Mouse (Mus musculus) right cerebral cortex, postnatal 25 days (tissue): ENCODE data around the gene Zfp207.
"Not testable (repeated sequence)": the region's sequence is repeated elsewhere in the genome, so short reads cannot be mapped to it uniquely, and the experiment has no call there.

Experiments
- DNase-seq: peaks from one replicate; pipeline ENCODE4 v3.0.0; 2022

Gene Zfp207

DNA sequence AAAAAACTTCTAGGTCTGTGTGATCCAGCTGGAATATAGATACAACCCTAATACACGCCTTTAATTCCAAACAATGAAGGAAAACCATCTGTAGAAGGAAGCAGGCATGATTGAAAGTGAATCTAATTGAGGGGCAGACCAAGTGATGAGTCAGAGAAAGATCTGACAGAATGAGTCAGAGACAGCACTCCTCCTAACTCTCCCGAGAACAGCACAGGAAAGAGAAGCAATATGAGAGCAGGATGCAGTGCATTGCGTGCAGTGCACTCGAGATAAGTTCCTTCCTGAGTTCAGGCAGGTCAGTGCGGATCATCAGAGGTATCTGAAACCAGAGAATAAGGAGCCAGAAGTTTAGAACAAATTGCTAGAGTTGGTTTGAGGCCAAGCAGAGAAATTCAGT lies 34.0 kb downstream of the Zfp207 start:
- DNase-seq, result no peak

DNA sequence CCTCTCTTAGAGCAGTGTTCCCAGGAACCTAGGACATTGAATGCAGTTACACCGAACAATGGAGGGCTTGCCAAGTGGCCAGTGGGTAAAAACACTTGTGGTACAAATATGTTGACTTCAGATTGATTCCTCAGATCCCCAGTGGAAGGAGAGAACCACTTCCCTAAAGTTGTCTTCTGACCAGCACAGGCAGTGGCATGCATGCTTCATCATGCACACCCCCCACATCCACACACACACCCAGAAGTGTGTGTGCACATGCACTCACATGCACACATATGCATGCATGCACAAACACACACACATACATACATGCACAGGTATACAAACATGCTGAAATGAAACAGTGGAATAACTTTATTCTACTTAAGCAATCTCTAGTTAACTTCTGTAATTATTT lies 36.7 kb downstream of the Zfp207 start:
- no peak for DNase-seq

DNA sequence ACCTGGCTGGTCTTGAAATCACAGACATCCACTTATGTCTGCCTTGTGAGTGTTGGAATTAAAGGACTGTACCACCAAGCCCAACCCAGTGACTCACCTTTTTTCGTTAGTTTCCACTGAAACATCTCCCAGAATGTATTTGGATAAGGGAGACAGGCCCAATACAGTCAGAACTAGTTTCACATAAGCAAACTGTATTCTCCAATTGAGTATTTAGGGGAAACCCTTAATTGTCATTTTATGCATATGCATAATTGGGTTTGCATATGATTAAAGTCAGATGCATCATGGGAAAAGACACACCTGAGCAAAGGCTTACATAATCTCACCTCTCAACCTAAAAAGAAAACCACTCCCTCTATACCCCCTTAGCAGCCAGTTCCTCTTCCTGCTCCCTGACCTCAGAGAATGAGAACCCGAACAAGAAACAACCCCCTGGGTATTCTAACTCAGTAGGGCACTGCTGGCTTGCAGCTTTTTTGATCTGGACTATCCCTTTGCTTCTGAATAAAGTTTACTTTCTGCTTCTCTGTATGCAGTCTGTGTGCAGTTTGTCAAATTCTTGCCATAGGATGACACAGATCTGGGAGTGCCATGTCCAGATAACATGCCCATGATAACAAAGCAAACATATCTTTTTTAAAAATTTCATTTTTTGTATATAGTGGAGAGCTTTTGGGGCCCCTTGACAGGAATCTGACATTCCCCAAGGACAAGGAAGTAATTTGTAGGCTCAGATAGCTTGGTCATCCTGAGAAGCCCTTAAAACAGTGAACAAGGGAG lies 37.3 kb downstream of the Zfp207 start:
- DNase-seq, result no peak

DNA sequence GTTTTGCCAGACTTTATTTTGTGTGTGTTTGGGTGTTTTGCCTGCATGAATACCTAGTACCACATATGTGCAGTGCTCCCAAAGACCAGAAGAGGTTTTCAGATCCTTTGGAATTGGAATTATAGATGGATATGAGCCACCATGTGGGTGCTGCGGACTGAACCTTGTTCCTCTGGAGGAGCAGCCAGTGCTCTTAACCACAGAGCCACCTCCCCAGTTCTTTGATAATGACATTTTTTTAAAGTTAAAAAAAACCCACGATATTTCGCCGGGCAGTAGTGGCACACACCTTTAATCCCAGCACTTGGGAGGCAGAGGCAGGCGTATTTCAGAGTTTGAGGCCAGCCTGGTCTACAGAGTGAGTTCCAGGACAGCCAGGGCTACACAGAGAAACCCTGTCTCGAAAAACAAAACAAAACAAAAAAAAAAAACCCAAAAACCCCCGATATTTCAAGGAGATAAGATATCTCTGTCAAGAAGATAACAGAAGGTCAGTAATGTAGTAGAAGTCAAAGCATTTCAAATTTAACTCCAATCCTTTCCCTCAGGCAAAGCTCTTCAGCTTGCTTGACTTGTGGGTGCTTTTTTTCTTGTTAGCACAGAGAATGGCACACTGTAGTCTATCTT lies 38.5 kb downstream of the Zfp207 start:
- no peak for DNase-seq

DNA sequence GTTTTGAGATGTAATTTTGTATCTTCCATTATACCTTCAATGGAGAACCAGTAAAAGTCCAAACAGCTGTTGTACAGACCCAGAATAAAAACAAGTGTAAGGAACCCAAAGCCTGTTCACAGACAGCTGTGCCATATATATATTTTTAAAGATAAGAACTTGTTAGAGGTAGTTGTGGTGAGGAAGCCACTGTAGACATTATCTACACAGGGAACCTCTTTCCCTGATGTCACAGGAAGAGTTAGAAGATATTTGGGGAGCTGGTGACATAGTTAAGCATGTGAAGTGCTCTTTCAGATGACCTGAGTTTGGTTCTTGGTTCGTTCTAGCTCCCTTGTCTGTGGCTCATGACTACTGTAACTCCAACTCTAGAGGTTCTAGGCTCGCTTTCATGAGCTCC lies 41.6 kb downstream of the Zfp207 start:
- DNase-seq, result no peak

DNA sequence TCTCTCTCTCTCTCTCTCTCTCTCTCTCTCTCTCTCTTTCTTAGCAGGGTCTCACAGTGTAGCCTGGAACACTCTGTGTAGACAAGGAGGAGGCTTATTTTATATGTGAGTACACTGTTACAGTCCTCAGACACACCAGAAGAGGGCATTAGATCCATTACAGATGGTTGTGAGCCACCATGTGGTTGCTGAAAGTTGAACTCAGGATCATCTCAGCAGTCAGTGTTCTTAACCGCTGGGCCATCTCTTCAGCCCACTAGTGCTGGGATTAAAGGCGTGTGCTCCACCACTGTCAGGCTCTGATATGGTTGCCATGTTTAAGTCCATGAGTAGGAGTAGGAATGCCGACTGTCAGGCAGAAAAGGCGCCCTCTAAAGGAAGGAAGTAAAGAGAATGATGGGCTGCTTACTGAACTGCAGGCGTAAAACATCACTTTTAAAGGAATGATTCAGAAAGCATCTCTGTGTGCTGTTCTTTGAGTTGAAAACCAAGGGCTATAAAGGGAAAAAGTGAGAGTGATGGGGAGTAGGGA lies 42.2 kb downstream of the Zfp207 start:
- no peak for DNase-seq

DNA sequence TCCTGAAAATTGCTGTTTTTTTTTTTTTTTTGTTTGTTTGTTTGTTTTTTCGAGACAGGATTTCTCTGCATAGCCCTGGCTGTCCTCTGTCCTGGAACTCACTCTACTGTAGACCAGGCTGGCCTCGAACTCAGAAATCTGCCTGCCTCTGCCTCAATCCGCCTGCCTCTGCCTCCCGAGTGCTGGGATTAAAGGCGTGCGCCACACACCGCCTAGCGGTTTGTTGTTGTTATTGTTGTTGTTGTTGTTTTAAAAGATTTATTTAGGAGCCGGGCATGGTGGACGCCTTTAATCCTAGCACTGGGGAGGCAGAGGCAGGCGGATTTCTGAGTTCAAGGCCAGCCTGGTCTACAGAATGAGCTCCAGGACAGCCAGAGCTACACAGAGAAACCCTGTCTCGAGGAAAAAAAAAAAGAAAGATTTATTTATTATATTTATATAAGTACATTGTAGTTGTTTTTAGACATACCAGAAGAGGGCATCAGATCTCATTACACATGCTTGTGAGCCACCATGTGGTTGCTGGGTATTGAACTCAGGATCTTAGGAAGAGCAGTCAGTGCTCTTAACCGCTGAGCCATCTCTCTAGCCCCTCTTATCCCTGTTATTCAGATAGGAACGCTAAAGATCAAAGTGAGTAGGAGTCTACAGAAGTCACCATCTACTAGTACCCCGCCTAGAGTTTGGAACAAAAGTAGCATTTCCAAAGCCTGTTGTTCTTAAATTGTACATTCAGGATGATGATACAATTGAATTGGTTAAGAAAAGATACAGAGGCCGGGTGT lies 43.1 kb downstream of the Zfp207 start:
- DNase-seq, result not testable (repeated sequence)

DNA sequence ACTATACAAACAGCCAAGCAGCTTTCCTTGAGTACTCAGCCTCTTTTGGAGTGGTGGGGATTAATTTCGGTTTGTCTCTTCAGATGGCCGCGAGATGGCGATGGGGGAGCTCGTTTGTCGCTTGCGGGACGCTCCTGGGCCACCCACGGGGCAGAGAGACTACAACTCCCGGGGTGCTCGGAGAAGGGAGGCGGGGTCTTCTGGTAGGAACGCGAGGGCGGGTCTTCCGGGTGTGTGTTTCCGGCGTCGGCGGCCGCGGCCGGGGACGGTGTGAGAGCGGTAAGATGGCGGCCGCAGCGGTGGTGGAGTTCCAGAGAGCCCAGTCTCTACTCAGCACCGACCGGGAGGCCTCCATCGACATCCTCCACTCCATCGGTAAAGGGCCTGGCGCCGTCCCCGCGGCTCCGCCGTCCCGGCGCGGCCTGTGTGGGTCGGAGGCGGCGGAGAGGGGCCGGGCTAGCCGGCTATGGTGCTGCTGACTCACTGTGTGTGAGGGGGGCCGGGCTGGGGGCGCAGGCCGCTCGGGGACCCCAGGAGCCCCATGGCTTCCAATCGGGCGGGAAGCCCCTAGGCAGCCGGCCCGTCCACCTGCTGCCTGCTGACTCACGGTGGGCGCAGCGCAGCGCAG lies 45.4 kb downstream of the Zfp207 start, which contains the start of gene Psmd11:
Gene Psmd11, plus strand, starts transcription at position 235 of the 628 bp plus-strand sequence.
- DNase-seq, result peak; percentile 96

DNA sequence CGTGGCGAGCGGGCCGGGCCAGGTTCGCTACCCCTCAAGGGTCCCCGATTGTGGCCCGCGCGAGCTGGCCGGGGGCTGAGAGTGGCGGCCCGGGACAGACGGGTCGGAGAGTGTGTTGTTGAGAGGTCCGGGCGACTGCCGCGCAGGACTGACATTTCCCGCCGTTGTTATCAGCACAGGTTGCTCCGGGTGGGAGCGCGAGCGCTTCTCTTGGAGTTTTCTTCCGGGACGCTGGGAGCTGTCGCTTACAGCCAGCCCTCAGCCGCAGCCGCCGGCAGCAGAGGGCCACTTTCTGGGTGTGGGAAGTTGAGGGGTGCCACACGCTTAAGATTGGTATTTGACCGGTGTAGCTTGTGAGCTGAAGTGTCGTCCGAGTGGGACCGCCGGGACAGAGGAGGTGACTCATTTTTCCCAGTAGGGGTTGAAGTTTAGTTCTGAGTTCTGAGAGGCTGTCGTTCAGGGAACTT lies 46.0 kb downstream of the Zfp207 start:
- DNase-seq, result peak; percentile 55

DNA sequence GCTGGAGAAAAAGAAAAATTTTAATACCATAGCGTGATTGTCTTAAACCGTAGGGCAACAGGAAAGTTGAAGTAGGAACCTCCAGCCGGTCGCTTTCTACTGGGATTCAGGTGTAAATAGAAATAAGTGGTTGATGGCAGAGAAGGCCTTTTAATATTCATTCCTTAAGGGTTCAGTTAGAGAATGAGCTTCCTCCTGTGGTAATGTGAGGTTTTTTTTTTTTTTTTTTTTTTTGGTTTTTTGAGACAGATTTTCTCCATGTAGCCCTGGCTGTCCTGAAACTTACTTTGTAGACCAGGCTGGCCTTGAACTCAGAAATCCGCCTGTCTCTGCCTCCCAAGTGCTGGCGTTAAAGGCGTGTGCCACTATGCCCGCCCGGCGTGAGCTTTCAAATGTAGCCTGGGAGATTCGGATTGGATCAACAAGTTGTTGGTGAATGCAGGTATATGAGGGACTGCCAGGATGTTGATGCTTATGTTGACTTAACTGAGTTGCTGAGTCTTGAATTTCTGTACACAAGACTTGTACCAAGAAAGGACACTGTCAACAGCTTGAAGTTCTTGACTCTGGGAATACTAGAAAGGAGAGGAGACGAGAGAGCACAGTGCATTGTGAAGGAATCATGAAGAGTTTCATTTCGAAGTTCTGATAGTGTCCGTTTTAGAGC lies 46.6 kb downstream of the Zfp207 start:
- no peak for DNase-seq

DNA sequence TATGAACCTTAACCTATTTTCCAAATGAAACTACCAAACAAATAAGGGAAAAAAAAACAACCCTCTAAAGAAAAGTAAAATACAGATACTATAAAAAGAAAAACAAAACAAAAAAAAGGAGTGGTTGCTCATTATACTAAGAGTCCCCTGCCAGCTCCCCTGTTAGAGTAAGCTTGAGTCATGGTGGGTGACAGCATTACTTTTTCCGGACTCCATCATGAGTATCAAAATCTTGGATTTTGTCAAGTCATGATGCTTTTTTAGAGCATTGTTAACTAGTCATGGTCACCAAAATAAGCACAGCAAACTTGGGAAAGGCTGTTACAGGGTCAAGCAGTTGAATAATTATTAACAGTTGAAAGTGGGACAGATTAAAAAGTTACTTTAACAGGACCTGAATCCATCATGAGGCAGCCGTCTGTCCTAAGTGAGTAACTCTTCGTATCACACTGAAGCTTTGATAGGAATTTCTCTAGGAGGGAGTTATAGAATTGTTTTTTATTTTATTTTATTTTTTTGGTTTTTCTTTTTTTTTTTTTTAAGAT lies 47.4 kb downstream of the Zfp207 start:
- DNase-seq, result no peak

DNA sequence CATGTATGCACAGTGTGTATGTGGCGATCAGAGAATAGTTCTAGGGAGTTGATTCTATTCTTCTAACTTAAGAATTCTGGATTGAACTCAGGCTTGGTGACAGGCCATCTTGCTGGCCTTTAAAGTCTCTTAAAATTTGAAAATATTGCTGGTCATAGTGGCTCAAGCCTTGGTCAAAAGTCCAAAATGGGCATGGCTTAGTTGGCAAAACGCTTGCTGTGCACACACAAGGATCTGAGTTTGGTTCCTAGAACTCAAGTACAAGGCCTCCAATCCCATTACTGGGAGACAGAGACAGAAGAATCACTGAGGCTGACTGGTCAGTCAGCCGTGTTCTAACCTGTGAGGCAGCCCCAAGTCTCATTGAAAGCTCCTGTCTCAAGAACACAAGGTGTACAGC lies 63.8 kb downstream of the Zfp207 start:
- DNase-seq, result no peak

DNA sequence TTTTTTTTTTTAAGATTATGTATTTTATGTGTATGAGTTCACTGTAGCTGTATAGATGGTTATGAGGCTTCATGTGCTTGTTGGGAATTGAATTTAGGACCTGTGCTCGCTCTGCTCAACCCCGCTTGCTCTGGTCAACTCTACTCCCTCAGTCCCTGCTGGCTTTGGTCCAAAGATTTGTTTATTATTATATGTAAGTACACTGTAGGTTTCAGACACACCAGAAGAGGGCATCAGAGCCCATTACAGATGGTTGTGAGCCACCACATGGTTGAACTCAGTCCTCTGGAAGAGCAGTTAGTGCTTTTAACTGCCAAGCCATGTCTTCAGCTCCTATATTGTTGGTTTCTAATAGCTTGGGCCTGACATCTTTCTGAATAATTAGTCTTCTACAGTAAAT lies 66.8 kb downstream of the Zfp207 start:
- no peak for DNase-seq

DNA sequence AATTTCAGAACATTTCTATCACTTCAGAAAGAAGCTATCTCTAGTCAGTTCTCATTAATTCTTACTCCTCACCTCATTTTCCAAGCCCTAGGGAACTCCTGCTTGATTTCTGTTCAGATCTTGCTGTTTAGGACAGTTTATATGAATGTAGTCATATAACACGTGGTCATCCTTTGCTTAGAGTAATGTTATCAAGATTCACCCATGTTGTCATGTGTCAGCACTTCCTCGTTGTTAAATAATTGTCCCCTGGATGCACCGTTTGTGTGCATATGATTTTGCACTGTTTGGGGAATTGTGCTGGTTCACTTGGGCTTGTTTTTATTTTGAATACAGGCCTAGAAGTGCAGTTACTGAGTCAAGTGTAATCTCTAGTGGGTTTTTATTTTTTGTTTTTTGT lies 69.2 kb downstream of the Zfp207 start:
- no peak for DNase-seq

DNA sequence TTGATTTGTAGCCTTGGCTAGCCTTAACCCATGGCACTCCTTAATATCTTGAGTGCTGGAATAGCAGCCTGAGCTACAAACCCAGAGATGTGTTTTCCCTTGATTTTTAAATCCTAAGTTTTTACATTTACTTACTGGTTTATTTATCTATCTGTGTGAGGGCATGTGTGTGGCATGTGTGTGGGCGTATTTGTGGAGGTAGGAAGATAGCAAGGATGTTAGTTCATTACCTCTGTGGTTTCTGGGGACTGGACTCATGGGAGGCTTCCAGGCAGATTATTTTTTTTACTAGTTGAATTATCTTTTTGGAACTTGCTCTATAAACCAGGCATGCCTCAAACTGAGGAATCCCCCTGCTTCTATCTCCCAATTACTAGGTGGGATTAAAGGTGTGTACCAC lies 70.1 kb downstream of the Zfp207 start:
- DNase-seq, result no peak
